Mouse (Mus musculus) B cell, adult 2 months (primary cell): ENCODE data around the gene Aff3.
"Not testable (repeated sequence)": the region's sequence is repeated elsewhere in the genome, so short reads cannot be mapped to it uniquely, and the experiment has no call there.

ENCODE experiments used
- DNase-seq, 2 experiments: peaks; one replicate each; pipeline ENCODE4 v3.0.0; 2022

Gene Aff3

GRCm38 (mm10) chr1:38483191-38483590 is 181.6 kb downstream of the Aff3 start:
- DNase-seq = no peak

- DNase-seq = no peak
Measured at GRCm38 (mm10) chr1:38478246-38478743, 186.5 kb downstream of the Aff3 start.

- DNase-seq = no peak
Measured at GRCm38 (mm10) chr1:38470817-38471216, 193.9 kb downstream of the Aff3 start.

GRCm38 (mm10) chr1:38470166-38470565 is 194.6 kb downstream of the Aff3 start:
- DNase-seq = no peak

GRCm38 (mm10) chr1:38467305-38468083 is 197.3 kb downstream of the Aff3 start:
- no peak for DNase-seq

- DNase-seq = no peak
Measured at GRCm38 (mm10) chr1:38456719-38457269, 208.0 kb downstream of the Aff3 start.

GRCm38 (mm10) chr1:38454921-38455320 is 209.8 kb downstream of the Aff3 start:
- DNase-seq = no peak

GRCm38 (mm10) chr1:38451367-38451766 is 213.4 kb downstream of the Aff3 start:
- DNase-seq = no peak

GRCm38 (mm10) chr1:38450677-38451076 is 214.1 kb downstream of the Aff3 start:
- no peak for DNase-seq

GRCm38 (mm10) chr1:38449816-38450478 is 214.8 kb downstream of the Aff3 start:
- DNase-seq = no peak

- DNase-seq = no peak
Measured at GRCm38 (mm10) chr1:38448854-38449253, 215.9 kb downstream of the Aff3 start.

GRCm38 (mm10) chr1:38447581-38447980 is 217.2 kb downstream of the Aff3 start:
- no peak for DNase-seq

- no peak for DNase-seq
Measured at GRCm38 (mm10) chr1:38446152-38446820, 218.5 kb downstream of the Aff3 start.

- DNase-seq = no peak
Measured at GRCm38 (mm10) chr1:38442887-38443286, 221.9 kb downstream of the Aff3 start.

GRCm38 (mm10) chr1:38442479-38442878 is 222.3 kb downstream of the Aff3 start:
- DNase-seq = no peak

GRCm38 (mm10) chr1:38441800-38442199 is 223.0 kb downstream of the Aff3 start:
- DNase-seq = no peak

- no peak for DNase-seq
Measured at GRCm38 (mm10) chr1:38440471-38440815, 224.3 kb downstream of the Aff3 start.

- no peak for DNase-seq
Measured at GRCm38 (mm10) chr1:38439751-38440470, 224.8 kb downstream of the Aff3 start.

GRCm38 (mm10) chr1:38438447-38438846 is 226.3 kb downstream of the Aff3 start:
- no peak for DNase-seq

- no peak for DNase-seq
Measured at GRCm38 (mm10) chr1:38437671-38438070, 227.1 kb downstream of the Aff3 start.

- no peak for DNase-seq
Measured at GRCm38 (mm10) chr1:38436471-38437340, 228.0 kb downstream of the Aff3 start.

GRCm38 (mm10) chr1:38430311-38430710 is 234.4 kb downstream of the Aff3 start:
- DNase-seq = not testable (repeated sequence)
